Comparison of ENCODE assay signal across 11 mouse cellular contexts in genomic region chr15:27575932-27576331, GRCm38 (mm10). TPM values are rescaled to one million over a fixed set of nuclear protein-coding genes. Genes with fewer than 3 reads are reported as not detected.
DNase-seq lines count a peak whose midpoint lies in the region; ATAC-seq and TF ChIP-seq lines count a peak whose summit lies in the region.
"Had no signal": no experiment of that assay in that cellular context is flagged by ENCODE, and none has a peak within 500 bp of the region (broad histone marks: within the 10 kb centered on the region; RNA-seq: fewer than 3 reads in every experiment).

No protein-coding gene starts in this region.

- peak; percentile 51; the same call in 1 of the 2 replicates for ATAC-seq in forebrain, embryonic 15.5 days (replicated peaks)
- no peak for ATAC-seq in intestine, embryonic 15.5 days

- no peak overlapping the region for H3K9ac ChIP-seq in forebrain, embryonic 15.5 days (replicated peaks)
- no peak overlapping the region for H3K9ac ChIP-seq in intestine, embryonic 15.5 days
- H3K9ac ChIP-seq: liver, embryonic 13.5 days had no signal

- no peak for DNase-seq in forebrain, embryonic 10.5 days (ENCODE audit: extremely low spot score, low spot score)
- DNase-seq in left cerebral cortex, adult 2 months (ENCODE audit: extremely low spot score in 1 of 2, low spot score in 2 of 2): no peak
- DNase-seq in left cerebral cortex, postnatal 14 days (ENCODE audit: low spot score in 2 of 2): no peak
- peak; percentile 86 for DNase-seq in NIH3T3 (ENCODE audit: low read depth)
- peak; percentile 67 for DNase-seq in heart, postnatal 4 days
- DNase-seq in MN1 (ENCODE audit: low spot score): no peak
- DNase-seq: B cell, adult 2 months; layer of hippocampus, adult 9-11 months; liver, embryonic 13.5 days had no signal

- intact Hi-C loops in left cerebral cortex, adult 2 months (cut with DNase I): no loop called here
- intact Hi-C loops in left cerebral cortex, postnatal 14 days (cut with DNase I): no loop called here

- no peak overlapping the region for H3K4me2 ChIP-seq in forebrain, embryonic 15.5 days (replicated peaks)
- no peak overlapping the region for H3K4me2 ChIP-seq in intestine, embryonic 15.5 days (replicated peaks)
- H3K4me2 ChIP-seq: liver, embryonic 13.5 days had no signal

- 0 out of 2 replicates have a peak, but pooled peaks cover 2% of the 10 kb centered on the region for H3K36me3 ChIP-seq in forebrain, embryonic 15.5 days
- peaks cover 28% of the 10 kb centered on the region for H3K36me3 ChIP-seq in forebrain, embryonic 10.5 days (replicated peaks)
- H3K36me3 ChIP-seq in intestine, embryonic 15.5 days: no peaks in the 10 kb centered on the region

- H3K9me3 ChIP-seq in forebrain, embryonic 15.5 days: no peaks in the 10 kb centered on the region
- H3K9me3 ChIP-seq in forebrain, embryonic 10.5 days: no peaks in the 10 kb centered on the region
- H3K9me3 ChIP-seq in intestine, embryonic 15.5 days: no peaks in the 10 kb centered on the region
- H3K9me3 ChIP-seq: liver, embryonic 13.5 days had no signal

- TF ChIP-seq CTCF in left cerebral cortex, adult 2 months (IDR thresholded peaks at IDR 0.05): no peak

- H3K27ac ChIP-seq in forebrain, embryonic 15.5 days (replicated peaks): no peak overlapping the region
- no peak overlapping the region for H3K27ac ChIP-seq in forebrain, embryonic 10.5 days
- peak overlapping the region; percentile 24; the same call in 1 of the 2 replicates for H3K27ac ChIP-seq in left cerebral cortex, adult 2 months
- H3K27ac ChIP-seq in intestine, embryonic 15.5 days: no peak overlapping the region
- H3K27ac ChIP-seq: liver, embryonic 13.5 days had no signal

- H3K27me3 ChIP-seq in forebrain, embryonic 15.5 days: no peaks in the 10 kb centered on the region
- no peaks in the 10 kb centered on the region for H3K27me3 ChIP-seq in forebrain, embryonic 10.5 days (ENCODE audit: poor library complexity, severe bottlenecking)
- no peaks in the 10 kb centered on the region for H3K27me3 ChIP-seq in intestine, embryonic 15.5 days (replicated peaks)
- H3K27me3 ChIP-seq: liver, embryonic 13.5 days had no signal

- no peak overlapping the region for H3K4me3 ChIP-seq in forebrain, embryonic 15.5 days
- H3K4me3 ChIP-seq in forebrain, embryonic 10.5 days: no peak overlapping the region
- H3K4me3 ChIP-seq in left cerebral cortex, adult 2 months: no peak overlapping the region
- H3K4me3 ChIP-seq in intestine, embryonic 15.5 days (replicated peaks): no peak overlapping the region
- H3K4me3 ChIP-seq: liver, embryonic 13.5 days had no signal

- H3K4me1 ChIP-seq in forebrain, embryonic 15.5 days: peaks cover 10% of the 10 kb centered on the region
- H3K4me1 ChIP-seq in forebrain, embryonic 10.5 days: peaks cover 5% of the 10 kb centered on the region
- no peaks in the 10 kb centered on the region for H3K4me1 ChIP-seq in intestine, embryonic 15.5 days (replicated peaks)
- H3K4me1 ChIP-seq: liver, embryonic 13.5 days had no signal

- WGBS in forebrain, embryonic 15.5 days: 60% methylated on average over 3 of the region's 3 CpGs
- 96% methylated on average over 3 of the region's 3 CpGs for WGBS in forebrain, embryonic 10.5 days
- WGBS in intestine, embryonic 15.5 days: 65% methylated on average over 3 of the region's 3 CpGs

RNA-seq across cellular contexts. Expression of gene Otulin, which starts 54.6 kb away (rescaled TPM):
- 28.6 and 30.7 TPM in 2 replicates for polyA plus RNA-seq in forebrain, embryonic 15.5 days (2015; fragmentation: Nextera tagmentation; extraction: Ambion mirVana)
- polyA plus RNA-seq in forebrain, embryonic 10.5 days (2016; fragmentation: Nextera tagmentation; extraction: Ambion mirVana): 33.5 and 33.6 TPM in 2 replicates
- 10 to 100 TPM; 18.8 to 21.4 TPM for total RNA-seq in left cerebral cortex, adult 2 months (2021)
- 10 to 100 TPM; 20.8 to 23.1 TPM for total RNA-seq in left cerebral cortex, postnatal 14 days (2021)
- total RNA-seq in heart, postnatal 4 days (2021): 10 to 100 TPM; 41.6 to 43.1 TPM
- 31.3 and 32.8 TPM in 2 replicates for polyA plus RNA-seq in intestine, embryonic 15.5 days (2015; fragmentation: Nextera tagmentation; extraction: Ambion mirVana)

Comparison
In these comparisons a context has a peak if more than half of its experiments do, and no peak if none do; other contexts are left out.
1. DNase-seq: peak in NIH3T3 (single experiment) and heart, postnatal 4 days (single experiment); none in forebrain, embryonic 10.5 days (single experiment), left cerebral cortex, adult 2 months (0 of 2), left cerebral cortex, postnatal 14 days (0 of 2) and MN1 (single experiment).